Mouse (Mus musculus) thymus, adult 18-20 months (tissue): Measurements from ENCODE around the gene Cchcr1.

ENCODE experiments used
- DNase-seq, 2 experiments: peaks; one replicate each; pipeline ENCODE4 v3.0.0; 2022; ENCODE audit warnings: mixed read lengths in 2 of 2

The Cchcr1 gene

DNA sequence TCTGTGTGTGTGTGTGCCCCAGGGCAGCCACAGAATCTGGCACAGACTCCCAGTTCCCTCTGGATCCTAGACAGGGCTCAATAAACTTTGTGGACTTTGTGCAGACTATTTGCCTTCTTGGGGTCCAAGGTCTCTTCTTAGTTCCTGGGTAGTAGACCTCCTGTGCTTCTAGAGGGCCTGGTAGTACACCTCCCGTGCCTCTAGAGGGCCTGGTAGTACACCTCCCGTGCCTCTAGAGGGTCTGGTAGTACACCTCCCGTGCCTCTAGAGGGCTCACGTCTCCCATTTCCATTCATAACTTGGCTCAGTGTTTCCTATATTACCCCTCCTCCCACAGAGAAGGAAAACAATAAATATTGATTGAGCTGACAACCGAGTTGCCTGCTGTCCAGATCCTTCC lies 39.9 kb downstream of the Cchcr1 start:
- no peak for DNase-seq

DNA sequence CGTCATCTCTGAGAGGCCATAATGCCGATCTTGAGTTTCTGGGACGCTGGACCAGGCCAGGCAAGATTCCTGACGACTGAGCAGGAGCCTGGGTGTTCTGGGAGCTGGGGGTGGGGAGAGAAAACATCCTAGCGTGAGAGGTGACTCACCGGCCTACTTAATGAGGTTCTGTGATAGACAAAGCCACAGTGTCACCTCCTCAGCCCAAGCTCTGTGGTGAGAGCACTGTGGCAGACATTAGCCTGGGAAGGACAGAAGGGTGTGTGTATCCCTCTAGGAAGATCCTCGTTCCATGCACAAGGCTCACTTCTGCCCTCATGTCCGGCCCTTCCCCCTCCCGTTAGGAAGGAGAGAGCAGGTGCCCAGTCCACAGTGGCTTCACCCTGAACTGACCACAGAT lies 40.5 kb downstream of the Cchcr1 start:
- DNase-seq, result no peak

DNA sequence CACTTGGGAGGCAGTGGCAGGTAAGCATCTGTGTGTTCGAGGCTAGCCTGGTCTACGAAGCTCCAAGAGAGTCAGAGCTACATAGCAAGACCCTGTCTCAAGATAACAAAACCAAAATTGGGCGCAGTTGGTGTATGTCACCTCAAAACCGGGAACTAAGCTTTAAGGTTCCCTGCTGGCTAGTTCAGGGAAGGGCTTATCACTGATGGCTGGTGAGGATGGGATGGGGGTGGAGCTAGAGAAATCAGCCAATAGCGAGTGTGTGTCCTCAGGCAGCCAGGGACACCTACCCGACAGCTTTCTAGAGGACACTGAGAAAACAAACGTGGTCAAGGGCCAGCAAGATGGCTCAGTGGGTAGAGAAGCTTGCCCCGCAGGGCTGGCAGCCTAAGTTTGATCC lies 41.3 kb downstream of the Cchcr1 start:
- no peak for DNase-seq

DNA sequence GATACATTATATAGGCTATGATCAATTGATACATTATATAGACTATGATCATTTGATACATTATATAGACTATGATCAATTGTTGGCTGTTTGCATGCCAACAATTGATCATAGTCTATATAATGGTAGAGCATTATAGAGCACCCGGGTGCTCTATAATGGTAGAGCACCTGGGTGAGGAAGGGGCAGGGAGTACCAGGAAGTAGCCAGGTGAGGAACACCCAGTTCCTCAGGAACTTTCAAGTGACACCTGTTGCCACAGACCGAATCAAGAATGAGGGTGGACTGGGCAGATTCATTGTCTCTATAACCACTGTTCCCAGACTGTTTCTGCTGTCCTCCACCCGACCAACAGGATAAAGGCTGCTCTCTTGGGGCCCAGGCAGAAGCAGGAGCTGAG lies 50.2 kb downstream of the Cchcr1 start, which contains the start of gene 2300002M23Rik:
2300002M23Rik (plus strand) TSS at position 301 of the 400 bp plus-strand sequence.
- no peak for DNase-seq

DNA sequence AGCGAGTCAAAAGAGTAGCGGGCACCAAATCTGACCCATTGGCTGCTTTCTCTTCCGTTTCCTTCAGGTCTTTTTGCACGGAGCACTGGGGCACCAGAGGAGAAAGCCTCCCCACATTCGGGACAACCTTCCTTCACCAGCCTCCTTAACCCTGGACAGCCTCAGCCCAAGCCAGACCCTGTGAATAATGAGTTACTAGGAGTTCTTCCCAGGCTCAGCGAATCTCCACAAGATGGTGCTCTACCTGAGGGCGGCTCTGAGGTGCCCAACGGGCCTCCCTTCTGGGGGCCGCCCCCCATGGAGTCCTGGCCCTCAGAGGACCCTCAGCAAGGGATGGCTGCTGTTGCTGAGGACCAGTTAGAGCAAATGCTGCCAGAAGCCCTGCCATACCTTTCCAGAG lies 50.9 kb downstream of the Cchcr1 start:
- no peak for DNase-seq

DNA sequence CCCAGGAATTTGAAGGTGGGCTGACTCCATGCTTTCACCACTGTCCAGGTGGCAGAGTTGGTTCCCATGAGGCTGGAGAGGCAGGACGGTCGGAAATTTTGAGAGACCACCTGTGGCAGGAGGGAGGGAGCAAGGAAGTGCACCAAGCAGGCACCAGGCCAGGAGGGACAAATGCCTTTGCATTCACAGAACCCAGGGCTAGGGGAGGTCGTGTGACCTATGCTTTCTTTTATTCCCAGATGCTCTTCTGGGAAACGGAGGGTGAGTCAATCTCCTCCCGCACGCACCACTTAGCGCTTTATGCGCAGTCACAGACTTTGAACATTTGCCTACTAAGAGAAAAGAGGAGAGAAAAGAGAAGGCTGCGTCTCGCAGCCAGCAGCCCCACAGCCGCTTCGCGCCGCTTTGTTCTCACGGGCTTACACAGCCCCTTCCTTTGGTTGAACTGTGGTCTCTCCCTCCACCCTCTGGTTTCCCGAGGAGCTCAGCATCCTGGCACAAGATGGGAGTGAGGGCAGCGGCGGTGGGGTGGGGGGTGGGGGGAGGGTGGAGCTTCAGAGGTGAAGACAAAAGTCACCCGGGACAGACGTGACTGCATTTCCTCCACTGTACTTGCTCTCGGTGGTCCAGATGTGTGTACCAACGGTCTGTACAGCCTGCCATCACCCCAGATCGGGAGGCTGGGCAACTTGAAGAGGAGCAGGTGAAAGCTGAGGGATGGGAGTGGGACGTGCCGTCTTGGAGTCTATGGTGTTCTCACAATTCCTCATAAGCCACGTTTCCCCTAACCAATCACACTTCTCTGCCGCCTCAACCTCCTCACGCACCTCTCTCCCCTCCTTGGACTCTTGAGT lies 52.4 kb downstream of the Cchcr1 start:
- no peak for DNase-seq

DNA sequence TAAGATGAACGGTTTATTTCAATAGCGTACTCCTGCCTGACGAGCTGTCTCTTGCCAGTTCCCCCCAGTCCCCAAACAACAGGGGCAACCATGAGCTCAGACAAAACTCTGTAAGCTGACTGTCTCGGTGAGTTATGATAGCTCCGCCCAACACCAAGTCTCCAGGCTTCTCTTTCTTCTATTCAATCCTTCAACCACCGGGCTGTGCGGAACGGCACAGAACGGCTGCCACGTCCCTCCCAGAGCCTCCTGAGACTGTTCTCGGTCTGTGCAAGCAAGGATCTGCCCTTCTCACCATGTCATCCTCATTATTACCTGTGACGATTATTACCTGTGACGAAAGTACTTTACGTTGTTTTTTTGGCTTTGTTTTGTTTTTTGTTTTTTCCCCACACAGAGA lies 53.9 kb downstream of the Cchcr1 start:
- no peak for DNase-seq

DNA sequence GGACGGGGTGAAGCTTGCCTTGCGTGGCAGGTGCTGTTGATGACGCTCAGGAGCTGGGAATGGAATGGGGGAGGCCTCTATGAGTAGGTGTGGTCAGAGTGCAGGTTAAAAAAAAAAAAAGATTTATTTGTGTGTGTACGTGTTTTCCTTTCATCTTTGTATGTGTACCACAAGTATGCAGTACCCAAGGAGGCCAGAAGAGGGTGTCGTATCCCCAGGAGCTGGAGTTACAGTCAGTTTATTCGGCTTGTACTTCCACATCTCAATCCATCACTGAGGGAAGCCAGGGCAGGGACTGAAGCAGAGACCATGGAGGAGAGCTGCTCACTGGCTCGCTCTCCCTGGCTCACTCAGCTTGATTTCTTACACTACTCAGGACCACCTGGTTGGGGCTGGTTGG lies 54.6 kb downstream of the Cchcr1 start:
- DNase-seq, result no peak

DNA sequence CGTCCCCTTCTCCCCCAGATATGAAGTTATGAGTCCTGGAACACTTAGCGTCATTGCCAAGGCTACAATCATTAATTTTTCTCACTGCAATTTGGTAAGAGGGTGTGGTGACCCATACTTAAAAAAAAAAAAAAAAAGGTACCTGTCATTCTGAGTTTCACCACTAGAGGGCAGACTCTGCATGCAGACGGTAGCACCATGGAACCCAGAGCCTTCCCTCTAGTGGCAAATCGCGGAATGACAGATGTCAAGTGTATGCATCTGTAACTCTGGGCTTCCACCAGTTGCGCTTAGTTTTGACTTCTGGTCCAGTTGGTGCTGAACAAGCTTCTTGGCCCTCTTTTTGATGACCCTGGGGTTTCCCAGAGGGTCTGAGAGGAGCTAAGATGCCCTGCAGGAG lies 61.3 kb downstream of the Cchcr1 start:
- DNase-seq, result peak in 1 of 2 experiments; percentile 35
